Mouse (Mus musculus) brain, embryonic 14.5 days (tissue): ENCODE measurements around the gene Treml2.

Source experiments
- CTCF ChIP-seq: fragments of 200-500 bp; IDR thresholded peaks from 2 replicates; pipeline ENCODE4 v1.5.1; 2012; ENCODE audit warnings: inconsistent platforms, mild to moderate bottlenecking, moderate library complexity, borderline replicate concordance; ENCODE audit not compliant: insufficient read depth, insufficient read length; ENCODE audit errors: extremely low read depth
- POLR2A ChIP-seq: fragments of 200-500 bp; IDR thresholded peaks from 2 replicates; pipeline ENCODE4 v1.6.1; 2012; ENCODE audit warnings: mild to moderate bottlenecking, inconsistent platforms, borderline replicate concordance; ENCODE audit not compliant: poor library complexity, insufficient read depth, insufficient read length, severe bottlenecking; ENCODE audit errors: extremely low read depth

- TF ChIP-seq CTCF (no peak), POLR2A (no peak)
Measured at GRCm38 (mm10) chr17:48326656-48327055, 27.4 kb downstream of the Treml2 start.
